Comparison of ENCODE assay signal across 5 mouse cellular contexts in the genomic region with DNA sequence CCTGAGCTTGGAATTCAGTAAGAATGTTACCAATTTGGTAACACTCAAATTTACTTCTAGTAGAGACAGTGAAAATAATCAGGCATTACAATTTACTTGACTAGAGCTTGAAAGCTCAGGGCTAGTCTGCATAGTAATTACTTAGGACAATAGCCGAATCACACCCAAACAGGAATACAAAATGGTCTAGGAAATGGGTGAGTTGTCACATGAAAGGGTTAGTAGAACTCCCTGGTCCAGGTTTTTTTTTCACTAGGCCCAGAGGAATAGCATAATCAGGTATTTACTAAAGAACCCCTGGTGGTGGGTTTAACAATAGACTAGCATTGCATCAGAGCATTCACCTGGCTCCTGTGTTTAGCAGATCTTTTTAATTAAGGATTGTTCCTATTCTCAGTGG. TPM values are rescaled to one million over a fixed set of nuclear protein-coding genes. Genes with fewer than 3 reads are reported as not detected.
"Had no signal": no experiment of that assay in that cellular context is flagged by ENCODE, and none has a peak within 500 bp of the region (broad histone marks: within the 10 kb centered on the region; RNA-seq: fewer than 3 reads in every experiment).

No protein-coding gene starts in this region.

RNA-seq across cellular contexts. Expression of a gene that starts 41.1 kb away (rescaled TPM):
- total RNA-seq: liver, adult 2 months; megakaryocyte progenitor cell, adult 5-6 weeks; megakaryocyte, adult 5-6 weeks; megakaryocyte-erythroid progenitor cell, adult 5-6 weeks; monocyte, adult 5-6 weeks had no signal
